Mouse (Mus musculus) layer of hippocampus, postnatal 25 days (tissue): ENCODE results near the gene Stk31. TPM values are rescaled to one million over a fixed set of nuclear protein-coding genes. Genes with fewer than 3 reads are reported as not detected.
"Not testable (repeated sequence)": the region's sequence is repeated elsewhere in the genome, so short reads cannot be mapped to it uniquely, and the experiment has no call there.

Source experiments
- DNase-seq, 2 experiments: peaks; one replicate each; pipeline ENCODE4 v3.0.0; 2022; ENCODE audit warnings: mixed read lengths in 2 of 2, low spot score in 1 of 2; ENCODE audit errors: extremely low spot score in 1 of 2
- total RNA-seq, 2 experiments: library from RNA; stranded (reverse); gene quantifications; 2 replicates each; pipeline ENCODE4 v1.2.3; 2021

Gene Stk31
- total RNA-seq = 1 to 10 TPM; 1.3 to 1.6 TPM

DNA sequence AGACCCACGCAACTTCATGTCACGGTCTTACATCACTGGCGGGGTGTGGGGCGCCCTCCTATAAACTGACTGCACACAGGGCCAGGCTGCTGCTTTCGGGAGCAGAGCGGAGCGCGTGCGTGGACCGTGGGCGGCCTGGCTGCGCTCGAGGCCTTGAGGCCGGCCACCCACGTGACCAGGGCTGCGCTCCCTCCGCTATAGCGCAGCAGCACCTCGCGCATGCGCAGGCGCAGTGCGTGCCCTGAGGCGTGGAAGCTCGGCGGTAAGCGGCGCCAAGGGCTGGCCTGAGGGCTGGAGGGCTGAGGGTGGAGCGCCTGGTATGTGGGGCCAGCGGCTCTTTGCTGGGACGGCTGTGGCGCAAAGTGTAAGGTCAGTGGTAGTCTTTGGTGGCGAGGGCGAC lies at the start of gene Stk31:
Gene Stk31, plus strand, starts transcription at position 289 of the 400 bp plus-strand sequence.
- no peak for DNase-seq

- no peak for DNase-seq
Measured at GRCm38 (mm10) chr6:49349826-49350225, 45.6 kb upstream of the Stk31 start.

DNA sequence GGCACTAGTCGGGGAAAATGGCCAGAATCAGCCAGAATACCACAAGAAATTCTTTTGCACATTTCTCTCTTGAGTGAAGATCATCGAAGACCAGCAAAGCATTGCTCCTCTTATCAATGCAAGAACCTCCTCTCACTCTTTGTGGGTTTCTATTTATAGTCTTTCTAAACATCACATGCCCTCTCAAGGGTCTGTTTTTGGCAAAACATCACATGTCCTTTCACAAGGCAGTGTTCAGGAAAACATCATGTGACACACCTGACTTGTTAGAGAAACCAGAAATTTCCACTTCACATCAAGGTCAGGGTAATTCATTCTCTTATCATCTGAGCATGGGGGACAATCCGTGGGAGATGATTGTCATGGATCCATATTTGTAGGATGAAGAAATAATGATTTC lies 40.8 kb upstream of the Stk31 start:
- DNase-seq = no peak

DNA sequence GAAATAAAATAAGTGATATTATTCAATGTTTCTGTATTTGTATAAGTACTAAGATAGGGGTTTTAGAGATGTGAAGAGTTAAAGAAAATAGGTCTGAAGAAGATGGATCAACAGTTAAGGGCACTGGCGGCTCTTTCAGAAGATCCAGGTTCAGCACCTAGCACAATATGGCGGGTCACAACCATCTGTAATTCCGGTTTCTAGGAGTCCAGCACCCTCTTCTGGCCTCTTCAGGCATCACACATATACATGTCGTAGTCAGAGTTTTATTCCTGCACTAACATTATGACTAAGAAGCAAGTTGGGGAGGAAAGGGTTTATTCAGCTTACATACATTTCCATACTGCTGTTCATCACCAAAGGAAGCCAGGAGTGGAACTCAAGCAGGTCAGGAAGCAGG lies 40.2 kb upstream of the Stk31 start:
- DNase-seq = no peak

DNA sequence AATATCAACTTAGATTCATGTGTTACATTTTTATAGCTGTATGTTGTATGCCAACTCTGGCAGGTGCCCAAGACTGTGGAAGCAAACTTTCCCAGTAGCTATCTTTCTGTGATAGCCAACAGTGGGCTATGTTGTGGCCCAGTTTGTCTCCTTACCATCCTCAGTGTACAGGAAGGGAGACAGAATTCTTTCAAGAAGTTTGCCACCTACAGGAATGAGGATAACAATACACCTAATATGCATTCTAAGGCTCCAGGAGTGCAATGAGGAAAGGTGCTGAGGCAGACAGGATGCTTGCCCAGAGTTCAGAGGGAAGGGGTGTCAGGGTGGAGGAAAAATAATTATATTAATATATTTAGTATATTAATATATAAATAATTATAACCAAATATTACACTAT lies 35.0 kb upstream of the Stk31 start:
- DNase-seq = no peak

DNA sequence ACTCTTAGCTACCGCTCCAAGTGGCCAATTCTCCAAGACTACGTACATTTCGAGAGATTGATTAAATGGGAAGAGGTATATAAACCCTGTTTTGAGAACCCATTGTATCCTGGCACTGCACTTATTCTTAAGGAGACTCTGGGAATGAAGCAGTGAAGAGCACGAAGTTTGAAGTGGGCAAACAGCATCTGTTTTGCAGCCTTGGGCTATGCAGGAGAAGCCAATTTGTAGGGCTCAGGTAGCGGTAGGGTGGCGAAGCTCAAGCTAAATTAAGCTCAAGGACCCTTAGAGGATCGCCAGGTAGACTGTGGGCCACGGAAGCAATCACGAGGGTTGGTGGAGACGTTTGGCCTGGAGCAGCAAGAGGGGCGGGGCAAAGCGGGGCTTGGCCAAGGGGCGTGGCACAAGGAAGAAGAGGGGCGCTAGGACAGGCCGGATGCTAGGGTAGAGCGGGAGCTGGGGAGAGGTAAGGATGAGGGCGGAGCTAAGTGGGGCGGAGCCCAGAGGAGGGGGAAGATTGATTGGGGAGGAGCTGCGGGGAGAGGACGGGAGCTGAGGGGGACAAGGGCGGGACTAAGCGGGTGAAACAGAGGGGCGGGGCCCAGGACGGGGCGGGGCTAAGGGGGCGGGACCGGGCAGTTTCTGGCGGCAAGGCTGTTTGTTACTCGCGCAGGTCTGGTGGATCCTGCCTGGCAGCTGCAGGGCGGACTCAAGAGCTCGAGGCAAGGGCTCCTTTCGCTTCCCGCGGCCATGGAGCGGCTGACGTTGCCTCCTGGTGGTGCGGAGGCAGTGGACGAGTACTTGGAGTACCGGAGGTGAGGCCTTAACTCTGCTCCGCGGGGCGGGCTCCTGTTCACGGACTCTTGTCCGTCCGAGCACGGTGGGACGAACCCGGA lies 28.0 kb upstream of the Stk31 start, which contains the start of gene Fam221a:
Gene Fam221a, plus strand, starts transcription at position 581 of the 896 bp plus-strand sequence.
- peak; percentile 36 to 46 for DNase-seq

GRCm38 (mm10) chr6:49368212-49368611 lies 27.2 kb upstream of the Stk31 start:
- no peak for DNase-seq

DNA sequence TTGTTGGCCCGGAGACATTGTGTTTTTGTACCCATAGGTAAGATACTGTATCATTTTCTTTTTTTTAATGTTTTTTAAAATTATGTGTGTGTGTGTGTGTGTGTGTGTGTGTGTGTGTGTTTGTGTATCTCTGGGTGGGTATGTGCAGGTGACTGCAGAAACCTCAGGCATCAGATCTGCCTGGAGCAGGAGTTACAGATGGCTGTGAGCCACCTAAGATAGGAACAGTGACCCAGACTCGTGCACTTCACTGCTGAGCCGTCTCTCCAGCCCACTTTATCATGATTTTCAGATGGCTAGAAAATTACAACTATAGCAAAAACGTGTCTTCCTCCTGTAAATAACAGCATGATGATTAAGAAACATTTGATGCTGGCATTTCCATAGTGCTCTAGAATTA lies 22.7 kb upstream of the Stk31 start:
- no peak for DNase-seq

DNA sequence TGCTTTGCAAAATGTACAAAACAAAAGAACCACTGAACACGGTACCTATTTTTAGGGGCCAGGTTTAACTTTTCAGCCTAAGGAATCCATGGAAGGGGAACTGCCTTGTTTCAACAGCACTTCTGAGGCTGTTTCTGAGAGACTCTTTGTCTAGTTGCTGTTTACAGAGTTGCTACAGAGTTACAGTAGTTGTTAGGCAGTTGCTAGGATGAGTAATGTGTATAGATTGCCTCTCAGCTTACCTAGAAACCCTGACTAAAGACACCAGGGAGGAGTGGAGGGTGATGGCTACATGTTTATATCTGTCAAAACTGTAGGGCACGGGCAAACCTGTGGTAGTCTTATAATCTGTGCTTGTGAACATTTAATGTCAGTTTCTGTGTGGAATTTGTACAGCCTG lies 21.5 kb upstream of the Stk31 start:
- DNase-seq = no peak

DNA sequence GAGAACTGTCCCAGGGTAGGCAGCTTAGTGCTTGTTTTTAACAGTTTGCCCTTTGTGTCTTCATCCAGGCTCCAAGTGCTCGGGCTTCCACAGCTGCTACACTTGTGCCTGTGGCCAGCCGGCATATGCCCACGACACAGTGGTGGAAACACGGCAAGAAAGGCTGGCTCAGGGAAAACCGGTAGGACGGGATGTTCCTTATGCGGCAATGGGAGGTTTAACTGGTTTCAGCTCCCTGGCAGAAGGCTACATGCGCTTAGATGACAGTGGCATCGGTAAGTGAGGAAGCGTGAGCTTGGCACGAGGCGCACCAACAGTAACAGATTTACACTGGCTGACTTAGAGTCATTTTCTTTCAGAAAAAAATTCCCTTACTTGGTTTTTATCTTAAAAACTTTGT lies 17.1 kb upstream of the Stk31 start:
- DNase-seq = no peak

DNA sequence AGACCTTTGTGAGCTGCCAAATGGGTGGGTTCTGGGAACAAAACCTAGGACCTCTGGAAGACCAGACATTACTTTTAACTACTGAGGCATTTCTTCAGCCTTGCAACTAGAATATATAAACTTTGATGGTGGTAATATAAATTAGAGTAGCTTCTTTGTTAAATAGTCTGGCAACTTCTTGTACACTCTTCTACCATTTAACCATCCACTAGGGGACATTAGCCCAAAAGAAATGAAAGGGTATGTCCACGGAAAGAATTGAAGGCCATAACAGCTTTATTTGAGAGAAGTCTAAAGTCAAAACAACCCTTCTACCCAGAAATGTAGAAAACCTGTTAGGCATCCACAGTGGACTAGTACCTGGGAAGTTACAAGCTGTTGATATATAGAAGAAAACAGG lies 1.1 kb upstream of the Stk31 start:
- DNase-seq = no peak

- DNase-seq = no peak
Measured at GRCm38 (mm10) chr6:49397466-49397865, 2.1 kb downstream of the Stk31 start.

- no peak for DNase-seq
Measured at GRCm38 (mm10) chr6:49398365-49398764, 3.0 kb downstream of the Stk31 start.

DNA sequence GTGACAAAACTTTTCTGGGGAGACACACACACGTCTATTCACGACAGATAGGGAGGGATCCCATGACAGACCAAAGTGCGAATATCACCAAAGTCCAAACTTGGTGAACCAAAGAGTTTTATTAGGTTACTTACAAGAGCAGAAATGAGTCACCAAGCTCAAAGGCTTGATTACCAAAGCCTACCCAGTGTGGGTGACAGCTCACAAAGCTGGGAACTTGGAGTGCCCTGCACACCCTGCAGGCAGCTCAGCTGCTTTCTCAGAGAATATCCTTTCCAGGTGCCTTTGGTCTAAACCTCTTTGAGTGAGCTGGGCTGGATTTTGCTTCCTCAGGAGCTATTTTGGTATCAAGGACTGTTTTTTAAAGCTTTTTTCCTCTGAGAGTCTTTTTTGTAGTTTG lies 15.4 kb downstream of the Stk31 start:
- DNase-seq = no peak

GRCm38 (mm10) chr6:49412967-49413366 lies 17.6 kb downstream of the Stk31 start:
- DNase-seq = not testable (repeated sequence)

DNA sequence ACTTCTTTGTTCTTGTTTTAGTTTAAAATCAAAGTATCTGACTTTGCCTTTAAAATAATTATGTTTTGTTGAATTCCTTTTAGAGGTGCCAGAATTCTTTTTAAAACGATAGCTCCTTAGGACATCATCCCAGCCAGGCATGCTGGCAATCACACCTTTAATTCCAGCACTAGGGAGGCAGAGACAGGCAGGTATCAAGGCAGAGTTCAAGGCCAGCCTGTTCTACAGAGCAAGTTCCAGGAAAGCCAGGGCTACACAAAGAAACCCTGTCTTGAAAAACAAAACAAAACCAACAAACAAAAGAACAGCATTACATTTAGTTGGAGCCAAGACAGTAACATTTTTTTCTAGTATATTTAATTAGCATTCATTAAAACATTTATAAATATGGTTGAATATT lies 20.6 kb downstream of the Stk31 start:
- DNase-seq = no peak

- peak in 1 of 2 experiments; percentile 5 for DNase-seq
Measured at GRCm38 (mm10) chr6:49437306-49437705, 41.9 kb downstream of the Stk31 start.

- DNase-seq = no peak
Measured at GRCm38 (mm10) chr6:49458112-49458511, 62.7 kb downstream of the Stk31 start.

DNA sequence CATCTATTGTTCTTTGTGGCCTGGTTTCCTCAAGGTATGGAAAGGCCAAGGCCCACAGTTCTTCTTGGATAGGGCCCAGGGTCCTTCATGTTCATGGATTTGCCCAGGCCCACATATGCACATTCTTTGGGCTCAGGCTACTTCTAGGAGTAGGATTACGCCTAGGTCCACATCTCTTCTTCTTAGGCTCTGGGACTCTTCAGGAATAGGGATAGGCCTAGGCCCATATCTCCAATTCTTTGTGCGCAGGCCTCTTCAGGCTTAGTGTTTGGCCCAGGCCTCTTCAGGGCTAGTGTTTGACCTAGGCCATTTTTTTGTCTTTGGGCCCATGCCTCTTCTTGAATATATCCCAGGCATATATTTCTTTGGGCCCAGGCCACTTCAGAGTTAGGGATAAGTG lies 87.8 kb downstream of the Stk31 start:
- no peak for DNase-seq

DNA sequence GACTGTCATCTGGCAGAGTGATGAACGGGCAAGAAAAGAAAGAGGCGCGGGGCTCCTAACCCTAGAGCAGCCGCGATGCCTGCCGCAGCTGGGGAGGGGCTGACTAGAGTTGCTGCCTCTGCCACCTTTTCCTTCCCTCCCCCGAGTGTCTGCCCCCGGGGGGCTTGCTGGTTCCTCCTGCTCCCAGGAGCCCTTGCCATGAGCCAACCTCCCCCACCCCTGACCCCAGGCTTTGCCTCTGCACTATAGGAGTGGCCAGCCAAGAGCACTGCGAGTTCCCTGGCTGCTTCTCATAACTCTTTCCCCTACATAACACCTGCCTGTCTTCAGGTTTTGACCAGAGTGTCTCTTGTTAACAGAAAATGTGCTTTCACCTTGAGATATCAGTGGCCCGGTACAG lies 96.1 kb downstream of the Stk31 start:
- no peak for DNase-seq

DNA sequence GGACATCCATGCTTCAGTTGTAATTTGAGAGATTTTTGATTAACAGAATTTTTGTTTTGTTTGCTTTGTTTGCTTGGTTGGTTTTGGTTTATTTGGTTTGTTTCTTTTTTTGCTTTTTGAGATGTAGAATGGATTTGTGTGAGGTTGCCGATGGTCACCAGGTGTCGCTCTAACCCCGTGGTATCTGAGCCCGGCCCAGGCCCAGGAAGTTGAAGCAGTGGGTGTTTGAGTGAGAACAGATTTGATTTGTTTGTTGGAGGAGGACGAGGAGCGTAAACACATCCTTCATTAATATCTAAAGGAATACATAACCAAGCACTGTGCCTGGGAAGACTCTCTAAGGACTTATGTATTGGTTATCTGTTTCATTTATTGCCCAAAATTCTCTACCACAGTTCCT lies 123.6 kb downstream of the Stk31 start:
- peak; percentile 68 to 86 for DNase-seq
